Mouse (Mus musculus) spleen, postnatal 4 days (tissue): ENCODE measurements at regions not wholly inside any gene's neighbourhood (a gene's known extent, or its start where the extent isn't known, plus 50 kb on each side); places are given as distances from the start of the nearest gene placed in this dataset.

Experiments used
- DNase-seq, 2 experiments: peaks; one replicate each; pipeline ENCODE4 v3.0.0; 2022; ENCODE audit warnings: low spot score in 2 of 2

GRCm38 (mm10) chr9:115481176-115481575 lies 171.0 kb upstream of the Stt3b start:
- DNase-seq = no peak

GRCm38 (mm10) chr9:115483024-115483423 lies 172.8 kb upstream of the Stt3b start:
- DNase-seq = no peak

- DNase-seq = no peak
Measured at GRCm38 (mm10) chr9:115483721-115484120, 173.5 kb upstream of the Stt3b start.

- no peak for DNase-seq
Measured at GRCm38 (mm10) chr9:115484408-115484807, 174.2 kb upstream of the Stt3b start.

- no peak for DNase-seq
Measured at GRCm38 (mm10) chr9:115485219-115485618, 175.0 kb upstream of the Stt3b start.

- DNase-seq = no peak
Measured at GRCm38 (mm10) chr9:115487175-115487760, 177.0 kb upstream of the Stt3b start.

GRCm38 (mm10) chr9:115488913-115489809 lies 178.9 kb upstream of the Stt3b start:
- peak in 1 of 2 experiments; percentile 67 for DNase-seq

GRCm38 (mm10) chr9:115492431-115493171 lies 182.4 kb upstream of the Stt3b start:
- DNase-seq = no peak

- no peak for DNase-seq
Measured at GRCm38 (mm10) chr9:115493765-115494164, 183.5 kb upstream of the Stt3b start.

GRCm38 (mm10) chr9:115499536-115499935 lies 189.3 kb upstream of the Stt3b start:
- no peak for DNase-seq

- no peak for DNase-seq
Measured at GRCm38 (mm10) chr9:115504789-115505188, 194.6 kb upstream of the Stt3b start.

- no peak for DNase-seq
Measured at GRCm38 (mm10) chr9:115507131-115507689, 197.0 kb upstream of the Stt3b start.

- DNase-seq = no peak
Measured at GRCm38 (mm10) chr9:115512835-115513629, 202.8 kb upstream of the Stt3b start.

GRCm38 (mm10) chr9:115517903-115518302 lies 207.7 kb upstream of the Stt3b start:
- no peak for DNase-seq

GRCm38 (mm10) chr9:115524161-115524560 lies 213.9 kb upstream of the Stt3b start:
- DNase-seq = no peak

- DNase-seq = no peak
Measured at GRCm38 (mm10) chr9:115524591-115524990, 214.4 kb upstream of the Stt3b start.

GRCm38 (mm10) chr9:115526322-115526721 lies 216.1 kb upstream of the Stt3b start:
- DNase-seq = no peak

GRCm38 (mm10) chr9:115526981-115527380 lies 216.8 kb upstream of the Stt3b start:
- DNase-seq = no peak

- DNase-seq = no peak
Measured at GRCm38 (mm10) chr9:115534198-115534597, 224.0 kb upstream of the Stt3b start.

GRCm38 (mm10) chr9:115543665-115544064 lies 233.4 kb upstream of the Stt3b start:
- no peak for DNase-seq

GRCm38 (mm10) chr9:115545178-115545577 lies 235.0 kb upstream of the Stt3b start:
- DNase-seq = no peak
